Mouse (Mus musculus): Measurements from ENCODE around the gene Sohlh1. TPM values are rescaled to one million over a fixed set of nuclear protein-coding genes. Genes with fewer than 3 reads are reported as not detected.
A peak's percentile ranks its signal among the peaks of the same experiment; 100 is the strongest.
"Not testable (repeated sequence)": the region's sequence is repeated elsewhere in the genome, so short reads cannot be mapped to it uniquely, and the experiment has no call there.

Sohlh1 gene
- total and polyA plus RNA-seq, 2 experiments from 2014 or later = not detected

DNA sequence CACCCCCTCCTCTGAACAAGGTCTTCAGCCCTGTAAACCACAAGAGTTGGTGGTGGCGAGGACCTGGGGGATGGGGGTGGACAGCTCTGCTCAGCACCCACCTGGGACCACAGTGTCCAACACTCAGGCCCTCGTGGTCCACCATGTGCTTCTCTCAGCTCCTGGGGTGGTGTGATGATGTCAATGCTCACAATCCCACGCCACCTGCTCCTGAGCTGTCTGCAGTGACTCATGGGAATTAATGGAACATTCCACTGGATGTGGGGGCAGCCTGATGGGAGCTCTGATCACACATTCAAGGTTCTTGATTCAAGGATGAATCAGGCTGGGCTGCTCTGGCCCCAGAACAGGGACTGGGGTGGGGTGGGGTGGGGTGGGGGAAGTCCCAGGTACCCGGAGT, 4.9 kb downstream of the Sohlh1 start:
- Histone ChIP-seq H3K4me3 (ENCODE audit: low read depth, low read length) (no peak overlapping the region), H3K27ac (ENCODE audit: low read depth, low read length) (no peak overlapping the region), H3K27me3 (ENCODE audit: insufficient read depth, low read length) (no peaks in the 10 kb centered on the region), H3K36me3 (ENCODE audit: insufficient read depth, low read length) (no peaks in the 10 kb centered on the region), H3K9ac (replicated peaks; ENCODE audit: low read length, poor library complexity, severe bottlenecking) (no peak overlapping the region), H3K4me2 (ENCODE audit: low read depth, low read length, poor library complexity, severe bottlenecking) (no peak overlapping the region), H3K9me3 (ENCODE audit: low read length) (no peaks in the 10 kb centered on the region), H3K4me1 (ENCODE audit: insufficient read depth, low read length) (no peaks in the 10 kb centered on the region)
- DNase-seq (ENCODE audit: low spot score) (no peak), ATAC-seq (ENCODE audit: low FRiP score) (no peak)
- WGBS = 78% methylated on average over 4 of the region's 4 CpGs
- TF ChIP-seq CTCF (IDR thresholded peaks at IDR 0.05) = no peak

DNA sequence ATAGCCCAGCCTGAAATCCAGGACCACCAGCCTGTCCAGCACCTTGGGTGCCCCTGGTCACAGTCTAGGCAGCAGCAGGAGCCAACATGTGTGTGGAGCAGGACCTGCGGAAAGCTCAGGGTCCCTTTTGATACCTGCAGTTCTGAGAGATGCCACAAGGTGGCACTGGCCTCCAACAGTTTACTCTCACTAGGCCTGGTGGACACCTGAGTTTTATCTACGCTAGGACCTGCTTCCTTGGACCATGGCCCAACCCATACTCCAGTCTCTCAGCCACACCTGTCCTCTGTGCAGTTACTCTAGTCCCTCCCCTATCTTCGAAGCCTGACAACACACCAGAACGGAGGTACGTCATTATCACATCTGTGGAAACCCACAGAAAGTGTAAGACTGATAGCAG, 10.8 kb downstream of the Sohlh1 start:
- peak; percentile 86 for DNase-seq (ENCODE audit: low spot score)
- peak; percentile 94 for TF ChIP-seq CTCF (IDR thresholded peaks at IDR 0.05)
- no peak overlapping the region for H3K4me2 ChIP-seq (ENCODE audit: low read depth, low read length, poor library complexity, severe bottlenecking)
- no peak overlapping the region for H3K9ac ChIP-seq (replicated peaks; ENCODE audit: low read length, poor library complexity, severe bottlenecking)
- H3K9me3 ChIP-seq (ENCODE audit: low read length) = no peaks in the 10 kb centered on the region
- H3K36me3 ChIP-seq (ENCODE audit: insufficient read depth, low read length) = no peaks in the 10 kb centered on the region
- no peaks in the 10 kb centered on the region for H3K4me1 ChIP-seq (ENCODE audit: insufficient read depth, low read length)
- peak; percentile 65; the same call in 1 of the 2 replicates for ATAC-seq (ENCODE audit: low FRiP score)
- WGBS = 44% methylated on average over 5 of the region's 5 CpGs
- H3K27me3 ChIP-seq (ENCODE audit: insufficient read depth, low read length) = no peaks in the 10 kb centered on the region
- no peak overlapping the region for H3K27ac ChIP-seq (ENCODE audit: low read depth, low read length)
- no peak overlapping the region for H3K4me3 ChIP-seq (ENCODE audit: low read depth, low read length)

DNA sequence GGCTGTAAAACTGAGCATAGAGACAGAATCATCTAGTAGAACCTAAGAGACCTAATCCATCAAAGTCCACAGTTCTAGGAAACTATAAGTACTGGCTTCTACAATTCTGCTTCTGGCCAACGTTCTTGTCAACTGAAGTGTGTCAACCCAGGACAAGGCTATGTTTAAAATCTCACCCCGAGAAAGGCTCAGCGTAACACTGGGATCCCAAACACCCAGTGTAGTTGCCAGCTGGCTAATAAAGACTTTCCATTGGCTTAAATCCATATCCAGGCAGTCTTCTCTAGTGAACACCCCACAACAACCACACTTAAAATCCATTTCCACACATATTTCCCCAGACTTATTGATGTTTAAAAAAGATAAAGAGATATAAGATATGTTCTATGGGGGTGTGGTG, 16.3 kb downstream of the Sohlh1 start:
- WGBS = 89% methylated on average over 3 of the region's 3 CpGs
- Histone ChIP-seq H3K4me1 (ENCODE audit: insufficient read depth, low read length) (no peaks in the 10 kb centered on the region), H3K9me3 (ENCODE audit: low read length) (no peaks in the 10 kb centered on the region), H3K4me3 (ENCODE audit: low read depth, low read length) (no peak overlapping the region), H3K9ac (replicated peaks; ENCODE audit: low read length, poor library complexity, severe bottlenecking) (no peak overlapping the region), H3K4me2 (ENCODE audit: low read depth, low read length, poor library complexity, severe bottlenecking) (no peak overlapping the region), H3K27ac (ENCODE audit: low read depth, low read length) (no peak overlapping the region), H3K27me3 (ENCODE audit: insufficient read depth, low read length) (no peaks in the 10 kb centered on the region), H3K36me3 (ENCODE audit: insufficient read depth, low read length) (no peaks in the 10 kb centered on the region)
- DNase-seq (ENCODE audit: low spot score) (no peak), ATAC-seq (ENCODE audit: low FRiP score) (no peak)
- no peak for TF ChIP-seq CTCF (IDR thresholded peaks at IDR 0.05)

DNA sequence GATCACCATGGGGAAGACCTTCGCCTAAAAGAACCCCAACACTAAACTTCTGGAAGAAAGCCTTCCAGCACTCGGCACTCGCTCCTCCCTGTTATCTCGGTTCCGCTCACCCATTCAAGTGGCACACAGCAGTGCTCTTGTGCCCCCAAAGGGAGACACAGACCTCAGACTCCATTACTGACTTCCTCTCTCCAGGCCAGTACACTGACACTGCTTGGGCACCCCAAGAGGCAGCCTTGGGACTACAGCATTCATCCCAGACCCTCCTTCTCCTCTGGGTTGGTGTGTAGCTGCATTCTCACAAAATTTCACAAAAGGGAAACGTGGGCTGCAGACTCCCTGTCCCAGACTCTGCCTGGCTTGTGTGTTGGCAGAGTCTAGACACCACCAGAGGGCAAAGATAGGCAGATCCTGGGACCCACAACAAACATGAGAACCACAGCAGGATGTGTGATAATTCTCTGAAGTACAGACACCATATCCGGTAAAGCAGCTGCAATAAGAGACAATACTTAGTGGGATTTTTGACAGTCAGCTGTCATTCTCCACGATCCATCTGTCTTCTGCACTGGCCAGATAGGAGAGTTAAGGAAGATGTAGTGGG, 18.6 kb downstream of the Sohlh1 start:
- no peak overlapping the region for H3K27ac ChIP-seq (ENCODE audit: low read depth, low read length)
- 76% methylated on average over 8 of the region's 8 CpGs for WGBS
- H3K9me3 ChIP-seq (ENCODE audit: low read length) = no peaks in the 10 kb centered on the region
- no peaks in the 10 kb centered on the region for H3K27me3 ChIP-seq (ENCODE audit: insufficient read depth, low read length)
- DNase-seq (ENCODE audit: low spot score) = no peak
- H3K4me1 ChIP-seq (ENCODE audit: insufficient read depth, low read length) = no peaks in the 10 kb centered on the region
- no peaks in the 10 kb centered on the region for H3K36me3 ChIP-seq (ENCODE audit: insufficient read depth, low read length)
- no peak for ATAC-seq (ENCODE audit: low FRiP score)
- no peak for TF ChIP-seq CTCF (IDR thresholded peaks at IDR 0.05)
- no peak overlapping the region for H3K9ac ChIP-seq (replicated peaks; ENCODE audit: low read length, poor library complexity, severe bottlenecking)
- no peak overlapping the region for H3K4me2 ChIP-seq (ENCODE audit: low read depth, low read length, poor library complexity, severe bottlenecking)
- no peak overlapping the region for H3K4me3 ChIP-seq (ENCODE audit: low read depth, low read length)

DNA sequence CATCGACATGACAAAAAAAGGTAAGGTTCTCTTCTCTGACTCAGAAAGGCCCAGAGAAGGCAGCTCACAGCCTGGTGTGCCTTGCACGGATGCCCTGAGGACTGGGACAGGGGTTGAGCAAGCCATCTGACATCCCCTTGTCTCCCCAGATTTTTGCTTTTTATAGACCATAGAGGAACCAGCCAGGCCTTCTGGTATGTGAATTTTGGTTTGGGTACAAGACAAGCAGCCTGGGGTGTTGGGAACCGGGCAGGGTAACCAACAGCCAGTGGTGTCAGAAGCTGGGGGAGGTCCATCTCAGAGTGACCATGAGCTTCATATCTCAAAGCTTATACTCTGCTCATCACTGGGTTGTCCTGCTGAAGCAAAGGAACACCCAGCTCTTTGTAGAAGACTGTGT, 22.3 kb downstream of the Sohlh1 start:
- H3K27me3 ChIP-seq (ENCODE audit: insufficient read depth, low read length) = no peaks in the 10 kb centered on the region
- no peak overlapping the region for H3K4me3 ChIP-seq (ENCODE audit: low read depth, low read length)
- no peaks in the 10 kb centered on the region for H3K36me3 ChIP-seq (ENCODE audit: insufficient read depth, low read length)
- no peak overlapping the region for H3K4me2 ChIP-seq (ENCODE audit: low read depth, low read length, poor library complexity, severe bottlenecking)
- H3K27ac ChIP-seq (ENCODE audit: low read depth, low read length) = no peak overlapping the region
- no peak overlapping the region for H3K9ac ChIP-seq (replicated peaks; ENCODE audit: low read length, poor library complexity, severe bottlenecking)
- no peak for DNase-seq (ENCODE audit: low spot score)
- TF ChIP-seq CTCF (IDR thresholded peaks at IDR 0.05) = no peak
- 87% methylated on average over 3 of the region's 3 CpGs for WGBS
- H3K4me1 ChIP-seq (ENCODE audit: insufficient read depth, low read length) = no peaks in the 10 kb centered on the region
- no peak for ATAC-seq (ENCODE audit: low FRiP score)
- no peaks in the 10 kb centered on the region for H3K9me3 ChIP-seq (ENCODE audit: low read length)

DNA sequence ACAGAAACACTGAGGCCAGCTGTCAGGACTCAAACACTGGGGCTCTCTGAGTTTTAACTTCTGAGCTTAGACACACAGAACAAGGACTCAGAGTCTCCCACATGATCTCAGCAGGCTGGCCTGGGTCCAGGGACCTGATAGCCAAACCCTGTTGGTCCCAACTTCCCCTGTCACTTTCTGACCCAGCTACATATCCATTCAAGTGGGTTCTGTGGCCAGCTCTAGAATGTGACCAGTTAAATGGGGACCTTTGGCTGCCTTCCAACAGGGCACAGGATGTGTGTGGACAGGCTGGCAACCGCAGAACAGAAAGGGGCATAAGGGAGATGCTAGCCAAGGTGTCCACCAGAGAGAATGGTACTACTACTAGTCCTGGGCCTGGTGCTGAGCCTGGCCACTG, 24.2 kb downstream of the Sohlh1 start, which contains the start of gene Lcn9:
Gene Lcn9 (plus strand): TSS at position 348 of the 400 bp plus-strand sequence.
- Histone ChIP-seq H3K9ac (replicated peaks; ENCODE audit: low read length, poor library complexity, severe bottlenecking) (no peak within 1 kb of the TSS), H3K27me3 (ENCODE audit: insufficient read depth, low read length) (no peaks in the 10 kb centered on the region), H3K4me3 (ENCODE audit: low read depth, low read length) (no peak within 1 kb of the TSS), H3K27ac (ENCODE audit: low read depth, low read length) (no peak within 1 kb of the TSS), H3K4me1 (ENCODE audit: insufficient read depth, low read length) (no peaks in the 10 kb centered on the region), H3K36me3 (ENCODE audit: insufficient read depth, low read length) (no peaks in the 10 kb centered on the region), H3K9me3 (ENCODE audit: low read length) (no peaks in the 10 kb centered on the region), H3K4me2 (ENCODE audit: low read depth, low read length, poor library complexity, severe bottlenecking) (no peak within 1 kb of the TSS)
- TF ChIP-seq CTCF (IDR thresholded peaks at IDR 0.05) = no peak
- ATAC-seq (ENCODE audit: low FRiP score) = no peak
- no peak for DNase-seq (ENCODE audit: low spot score)
- 75% methylated on average over 1 of the region's 1 CpGs for WGBS

DNA sequence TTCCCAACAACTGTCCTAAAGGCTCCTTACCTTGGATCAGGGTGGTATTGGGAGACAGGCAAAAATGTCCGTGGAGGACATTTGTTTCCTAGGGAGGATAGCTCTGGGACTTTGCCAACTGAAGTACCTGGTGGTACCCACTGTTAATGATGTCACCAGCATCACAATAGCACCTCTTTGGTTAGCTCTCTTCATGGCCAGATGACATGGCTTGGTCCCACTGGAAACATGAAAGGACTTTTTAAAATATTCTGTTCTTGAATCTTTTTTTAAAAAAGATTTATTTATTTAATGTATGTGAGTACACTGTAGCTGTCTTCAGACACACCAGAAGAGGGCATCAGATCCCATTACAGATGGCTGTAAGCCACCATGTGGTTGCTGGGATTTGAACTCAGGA, 31.3 kb downstream of the Sohlh1 start, which contains the start of gene Glt6d1:
Gene Glt6d1 (minus strand): TSS at position 101 of the 400 bp plus-strand sequence.
- not testable (repeated sequence) for H3K27ac ChIP-seq (ENCODE audit: low read depth, low read length); H3K4me2 ChIP-seq (ENCODE audit: low read depth, low read length, poor library complexity, severe bottlenecking); H3K9ac ChIP-seq (replicated peaks; ENCODE audit: low read length, poor library complexity, severe bottlenecking); H3K4me3 ChIP-seq (ENCODE audit: low read depth, low read length); DNase-seq (ENCODE audit: low spot score); H3K36me3 ChIP-seq (ENCODE audit: insufficient read depth, low read length); ATAC-seq (ENCODE audit: low FRiP score); H3K27me3 ChIP-seq (ENCODE audit: insufficient read depth, low read length); H3K4me1 ChIP-seq (ENCODE audit: insufficient read depth, low read length); H3K9me3 ChIP-seq (ENCODE audit: low read length)
- WGBS = 72% methylated on average over 1 of the region's 1 CpGs
